Mouse (Mus musculus): ENCODE measurements at regions not wholly inside any gene's neighbourhood (a gene's known extent, or its start where the extent isn't known, plus 50 kb on each side); places are given as distances from the start of the nearest gene placed in this dataset.

GRCm38 (mm10) chr2:8287403-8287802 is 778.0 kb upstream of the Celf2 start:
- TF ChIP-seq CTCF (IDR thresholded peaks at IDR 0.05; ENCODE audit: low read depth) (no peak), EP300 (IDR thresholded peaks at IDR 0.05; ENCODE audit: low read depth) (no peak)
